Mouse (Mus musculus) lung, embryonic 14.5 days (tissue): ENCODE data around the gene Rad18. TPM values are rescaled to one million over a fixed set of nuclear protein-coding genes. Genes with fewer than 3 reads are reported as not detected.

Experiments used
- ATAC-seq: fragments of 200-750 bp; cut with Nextera tagmentation; 2 replicates; pipeline ENCODE4 v1.8.0; 2017; ENCODE audit warnings: mild to moderate bottlenecking, moderate TSS enrichment, moderate library complexity; ENCODE audit not compliant: insufficient read depth
- DNase-seq: peaks from one replicate; pipeline ENCODE4 v3.0.0-alpha.2; 2015
- H3K27ac ChIP-seq: fragments of 300-500 bp; sonication (generic); 2 replicates; pipeline ENCODE4 v1.5.1; 2014; ENCODE audit warnings: low read depth, mild to moderate bottlenecking, moderate library complexity
- H3K27me3 ChIP-seq: fragments of 300-500 bp; sonication (generic); 2 replicates; pipeline ENCODE4 v1.6.1; 2014; ENCODE audit warnings: low read length, control low read depth; ENCODE audit not compliant: insufficient read depth
- H3K36me3 ChIP-seq: fragments of 300-500 bp; sonication (generic); 2 replicates; pipeline ENCODE4 v1.6.1; 2014; ENCODE audit warnings: control low read depth; ENCODE audit not compliant: insufficient read depth
- H3K4me1 ChIP-seq: fragments of 300-500 bp; sonication (generic); 2 replicates; pipeline ENCODE4 v1.6.1; 2014; ENCODE audit warnings: antibody characterized with exemption, control low read depth; ENCODE audit not compliant: insufficient read depth
- H3K4me2 ChIP-seq: fragments of 300-500 bp; sonication (generic); 2 replicates; pipeline ENCODE4 v1.6.1; 2014; ENCODE audit warnings: mild to moderate bottlenecking
- H3K4me3 ChIP-seq: fragments of 300-500 bp; sonication (generic); 2 replicates; pipeline ENCODE4 v1.5.1; 2014; ENCODE audit warnings: low read depth, low read length
- H3K9ac ChIP-seq: fragments of 300-500 bp; sonication (generic); 2 replicates; pipeline ENCODE4 v1.6.1; 2014
- H3K9me3 ChIP-seq: fragments of 300-500 bp; sonication (generic); 2 replicates; pipeline ENCODE4 v1.6.1; 2016; ENCODE audit warnings: low read depth, low read length, control low read depth
- CTCF ChIP-seq: IDR thresholded peaks from 2 replicates; pipeline ENCODE4 v1.5.1; 2016; ENCODE audit warnings: antibody characterized with exemption, low read depth
- WGBS: fragments of 180-500 bp; shearing (Covaris S2); extraction: QIAGEN DNeasy Blood & Tissue Kit; methylation state at CpG from one replicate; pipeline ENCODE4 v1.1.7; 2014; 5-methylcytosine and 5-hydroxymethylcytosine counted together
- polyA plus RNA-seq: library from polyadenylated mRNA; unstranded; fragments of >200 nt; fragmentation: Nextera tagmentation; extraction: Ambion mirVana; gene quantifications from 2 replicates; pipeline ENCODE4 v1.2.1, GENCODE M21; 2014

Gene Rad18
- polyA plus RNA-seq, 1 experiment from 2014 or later = 55.5 TPM

GRCm38 (mm10) chr6:112582022-112582421 lies 114.5 kb downstream of the Rad18 start:
- DNase-seq (no peak), ATAC-seq (no peak)
- Histone ChIP-seq H3K27me3 (no peaks in the 10 kb centered on the region), H3K36me3 (no peaks in the 10 kb centered on the region), H3K9me3 (no peaks in the 10 kb centered on the region), H3K4me3 (no peak overlapping the region), H3K9ac (no peak overlapping the region), H3K4me2 (no peak overlapping the region), H3K4me1 (no peaks in the 10 kb centered on the region; the same call in 1 of the 2 replicates), H3K27ac (no peak overlapping the region)
- TF ChIP-seq CTCF = no peak
- WGBS = 64% methylated on average over 4 of the region's 4 CpGs

- Histone ChIP-seq H3K4me2 (no peak overlapping the region), H3K4me1 (no peaks in the 10 kb centered on the region; the same call in 1 of the 2 replicates), H3K9me3 (no peaks in the 10 kb centered on the region), H3K4me3 (no peak overlapping the region), H3K36me3 (no peaks in the 10 kb centered on the region), H3K27ac (no peak overlapping the region), H3K9ac (no peak overlapping the region), H3K27me3 (no peaks in the 10 kb centered on the region)
- WGBS = 63% methylated on average over 5 of the region's 5 CpGs
- ATAC-seq (no peak), DNase-seq (peak; percentile 8)
- no peak for TF ChIP-seq CTCF
These were observed 119.3 kb downstream of the Rad18 start for GRCm38 (mm10) chr6:112577198-112577597.

- H3K36me3 ChIP-seq = no peaks in the 10 kb centered on the region
- no peak overlapping the region for H3K4me2 ChIP-seq
- ATAC-seq = no peak
- H3K27ac ChIP-seq = no peak overlapping the region
- WGBS = 59% methylated on average over 3 of the region's 3 CpGs
- no peak for DNase-seq
- TF ChIP-seq CTCF = no peak
- no peak overlapping the region for H3K9ac ChIP-seq
- no peaks in the 10 kb centered on the region for H3K27me3 ChIP-seq
- no peaks in the 10 kb centered on the region for H3K9me3 ChIP-seq
- no peak overlapping the region for H3K4me3 ChIP-seq
- H3K4me1 ChIP-seq = no peaks in the 10 kb centered on the region
These were observed 121.9 kb downstream of the Rad18 start for GRCm38 (mm10) chr6:112574558-112574957.

GRCm38 (mm10) chr6:112570413-112570812 lies 126.1 kb downstream of the Rad18 start:
- H3K27ac ChIP-seq = no peak overlapping the region
- no peak for DNase-seq
- no peak for ATAC-seq
- TF ChIP-seq CTCF = no peak
- H3K27me3 ChIP-seq = no peaks in the 10 kb centered on the region
- H3K4me2 ChIP-seq = no peak overlapping the region
- no peak overlapping the region for H3K9ac ChIP-seq
- no peaks in the 10 kb centered on the region for H3K4me1 ChIP-seq
- no peaks in the 10 kb centered on the region for H3K9me3 ChIP-seq
- H3K36me3 ChIP-seq = no peaks in the 10 kb centered on the region
- H3K4me3 ChIP-seq = no peak overlapping the region
- 50% methylated on average over 1 of the region's 1 CpGs for WGBS

Other genes starting within 250 kb of the Rad18 start
- 0.63 and 2.2 TPM in 2 replicates for gene Cav3, start 237.2 kb downstream of the Rad18 start, polyA plus RNA-seq
- 0.14 and 0.22 TPM in 2 replicates for gene Oxtr, start 206.7 kb downstream of the Rad18 start, polyA plus RNA-seq